Mouse (Mus musculus) G1E (cell line): ENCODE data around the gene Anp32b. TPM values are rescaled to one million over a fixed set of nuclear protein-coding genes. Genes with fewer than 3 reads are reported as not detected.

Source experiments
- ATAC-seq: 2 replicates; pipeline ENCODE4 v1.8.0; 2016; ENCODE audit warnings: mild to moderate bottlenecking; ENCODE audit not compliant: insufficient number of reproducible peaks, poor library complexity, low FRiP score, severe bottlenecking; ENCODE audit errors: extremely low read depth
- DNase-seq: peaks from one replicate; pipeline ENCODE4 v3.0.0; 2012; ENCODE audit warnings: low spot score
- H3K27me3 ChIP-seq: 2 replicates; pipeline ENCODE4 v1.6.1; 2012; ENCODE audit warnings: mild to moderate bottlenecking, low read length, inconsistent platforms; ENCODE audit not compliant: insufficient read depth
- H3K36me3 ChIP-seq: replicated peaks from 2 replicates; pipeline ENCODE3; 2012; ENCODE audit warnings: mild to moderate bottlenecking, inconsistent platforms
- H3K4me1 ChIP-seq: 2 replicates; pipeline ENCODE4 v1.6.1; 2012; ENCODE audit warnings: low read depth, low read length, inconsistent platforms, mixed read lengths; ENCODE audit not compliant: insufficient read depth
- H3K4me3 ChIP-seq: 2 replicates; pipeline ENCODE4 v1.5.1; 2012; ENCODE audit warnings: low read depth, mild to moderate bottlenecking, inconsistent platforms, low read length, moderate library complexity, mixed read lengths
- H3K9me3 ChIP-seq: replicated peaks from 2 replicates; pipeline ENCODE4 v1.6.1; 2012; ENCODE audit warnings: inconsistent platforms
- CTCF ChIP-seq: IDR thresholded peaks from 2 replicates; pipeline ENCODE4 v1.5.1; 2012; ENCODE audit warnings: low read depth, low read length, inconsistent platforms, mixed read lengths
- GATA1 ChIP-seq: IDR thresholded peaks from 2 replicates; pipeline ENCODE4 v1.6.1; 2012; ENCODE audit warnings: borderline replicate concordance, low read length, inconsistent platforms, mixed read lengths
- GATA2 ChIP-seq: IDR thresholded peaks from 2 replicates; pipeline ENCODE4 v1.6.1; 2012; ENCODE audit warnings: low read depth, low read length, inconsistent platforms, borderline replicate concordance
- POLR2AphosphoS5 ChIP-seq: IDR thresholded peaks from 2 replicates; pipeline ENCODE4 v1.6.1; 2012; ENCODE audit warnings: low read depth, low read length, inconsistent platforms; ENCODE audit not compliant: insufficient replicate concordance
- TAL1 ChIP-seq: conservative IDR thresholded peaks from 2 replicates; pipeline ENCODE4 v1.6.1; 2012; ENCODE audit warnings: low read depth, low read length, inconsistent platforms, mixed read lengths
- polyA plus RNA-seq: library from polyadenylated mRNA; stranded (reverse); fragments of >175 nt; gene quantifications from 2 replicates; pipeline ENCODE4 v1.2.3, GENCODE M21; 2012
- total RNA-seq, 2 experiments: library from RNA; stranded (forward) in 1 of 2; stranded (reverse) in 1 of 2; fragments of 200-1000 nt in 1 of 2; fragments of >200 nt in 1 of 2; fragmentation: Nextera tagmentation in 1 of 2; gene quantifications; 2 replicates each; pipeline ENCODE4 v1.2.3; 2014 to 2017

The Anp32b gene
- total and polyA plus RNA-seq, 3 experiments, result 40.8 to 900 (median 728) TPM

- H3K27me3 ChIP-seq, result no peaks in the 10 kb centered on the region
- no peak for DNase-seq
- no peaks in the 10 kb centered on the region for H3K9me3 ChIP-seq
- H3K4me3 ChIP-seq, result no peak within 1 kb of the TSS
- no peaks in the 10 kb centered on the region for H3K36me3 ChIP-seq
- no peak for TF ChIP-seq GATA1
- TF ChIP-seq POLR2AphosphoS5, result no peak
- TF ChIP-seq CTCF, result no peak
- no peak for TF ChIP-seq TAL1
- no peak for TF ChIP-seq GATA2
- H3K4me1 ChIP-seq, result peaks cover 57% of the 10 kb centered on the region
- ATAC-seq, result no peak
These were observed 37.3 kb upstream of the Anp32b start, which contains the start of gene Hemgn for GRCm38 (mm10) chr4:46413406-46413805. Gene Hemgn, minus strand, starts transcription at chr4:46413506.

- Histone ChIP-seq H3K4me1 (peaks cover 31% of the 10 kb centered on the region), H3K27me3 (no peaks in the 10 kb centered on the region), H3K36me3 (no peaks in the 10 kb centered on the region), H3K4me3 (no peak overlapping the region), H3K9me3 (no peaks in the 10 kb centered on the region)
- DNase-seq (no peak), ATAC-seq (no peak)
- no peak for TF ChIP-seq CTCF
- TF ChIP-seq POLR2AphosphoS5, result no peak
- no peak for TF ChIP-seq GATA1
- TF ChIP-seq TAL1, result no peak
- no peak for TF ChIP-seq GATA2
These were observed 33.2 kb upstream of the Anp32b start for GRCm38 (mm10) chr4:46417491-46417890.

GRCm38 (mm10) chr4:46418851-46419250 is 31.9 kb upstream of the Anp32b start:
- ATAC-seq (no peak), DNase-seq (no peak)
- Histone ChIP-seq H3K36me3 (no peaks in the 10 kb centered on the region), H3K27me3 (no peaks in the 10 kb centered on the region), H3K9me3 (no peaks in the 10 kb centered on the region), H3K4me1 (peaks cover 25% of the 10 kb centered on the region), H3K4me3 (no peak overlapping the region)
- no peak for TF ChIP-seq GATA2
- no peak for TF ChIP-seq CTCF
- no peak for TF ChIP-seq TAL1
- no peak for TF ChIP-seq POLR2AphosphoS5
- TF ChIP-seq GATA1, result no peak

- Histone ChIP-seq H3K4me1 (peaks cover 30% of the 10 kb centered on the region), H3K9me3 (no peaks in the 10 kb centered on the region), H3K27me3 (peaks cover 5% of the 10 kb centered on the region; the same call in 1 of the 2 replicates), H3K36me3 (no peaks in the 10 kb centered on the region), H3K4me3 (no peak overlapping the region)
- no peak for ATAC-seq
- no peak for DNase-seq
- TF ChIP-seq GATA1, result no peak
- TF ChIP-seq POLR2AphosphoS5, result no peak
- no peak for TF ChIP-seq GATA2
- TF ChIP-seq TAL1, result no peak
- TF ChIP-seq CTCF, result no peak
These were observed 28.1 kb upstream of the Anp32b start for GRCm38 (mm10) chr4:46422625-46423024.

- no peaks in the 10 kb centered on the region for H3K36me3 ChIP-seq
- peaks cover 22% of the 10 kb centered on the region for H3K4me1 ChIP-seq
- peaks cover 5% of the 10 kb centered on the region; the same call in 1 of the 2 replicates for H3K27me3 ChIP-seq
- no peak for TF ChIP-seq POLR2AphosphoS5
- no peak for TF ChIP-seq CTCF
- TF ChIP-seq GATA2, result no peak
- no peak for TF ChIP-seq GATA1
- no peak for TF ChIP-seq TAL1
- ATAC-seq (no peak), DNase-seq (no peak)
- no peaks in the 10 kb centered on the region for H3K9me3 ChIP-seq
- H3K4me3 ChIP-seq, result no peak overlapping the region
These were observed 21.7 kb upstream of the Anp32b start for GRCm38 (mm10) chr4:46428903-46429499.

- H3K27me3 ChIP-seq, result no peaks in the 10 kb centered on the region
- peaks cover 31% of the 10 kb centered on the region for H3K4me1 ChIP-seq
- no peaks in the 10 kb centered on the region for H3K9me3 ChIP-seq
- ATAC-seq (peak; percentile 57; the same call in 1 of the 2 replicates), DNase-seq (no peak)
- TF ChIP-seq TAL1, result peak; percentile 35; the same call in 1 of the 2 replicates
- TF ChIP-seq GATA2, result no peak
- no peak for TF ChIP-seq GATA1
- no peak for TF ChIP-seq POLR2AphosphoS5
- TF ChIP-seq CTCF, result no peak
- peak overlapping the region; percentile 48; the same call in 1 of the 2 replicates for H3K4me3 ChIP-seq
- H3K36me3 ChIP-seq, result no peaks in the 10 kb centered on the region
These were observed 18.2 kb upstream of the Anp32b start for GRCm38 (mm10) chr4:46432339-46433036.
